Mouse (Mus musculus) spleen, adult 12 weeks (tissue): ENCODE measurements around the gene Unc13d.
A peak's percentile ranks its signal among the peaks of the same experiment; 100 is the strongest.
"Not testable (repeated sequence)": the region's sequence is repeated elsewhere in the genome, so short reads cannot be mapped to it uniquely, and the experiment has no call there.

Experiments
- DNase-seq: peaks from one replicate; pipeline ENCODE4 v3.0.0; 2022; ENCODE audit warnings: low spot score

Gene Unc13d

GRCm38 (mm10) chr11:116022256-116022780 is 55.4 kb downstream of the Unc13d start:
- DNase-seq = no peak

GRCm38 (mm10) chr11:116021328-116022220 is 56.2 kb downstream of the Unc13d start:
- no peak for DNase-seq

GRCm38 (mm10) chr11:116020519-116020922 is 57.2 kb downstream of the Unc13d start:
- no peak for DNase-seq

- DNase-seq = no peak
These were observed 57.8 kb downstream of the Unc13d start for GRCm38 (mm10) chr11:116019976-116020411.

GRCm38 (mm10) chr11:116019360-116019791 is 58.4 kb downstream of the Unc13d start:
- no peak for DNase-seq

GRCm38 (mm10) chr11:116018867-116019266 is 58.9 kb downstream of the Unc13d start:
- not testable (repeated sequence) for DNase-seq

- DNase-seq = no peak
These were observed 59.7 kb downstream of the Unc13d start for GRCm38 (mm10) chr11:116018106-116018505.

GRCm38 (mm10) chr11:116014821-116015220 is 62.9 kb downstream of the Unc13d start:
- DNase-seq = no peak

- peak; percentile 65 for DNase-seq
These were observed 65.4 kb downstream of the Unc13d start, which contains the start of gene Galk1 for GRCm38 (mm10) chr11:116012262-116012947. Gene Galk1, minus strand, starts transcription at chr11:116012719.
